Mouse (Mus musculus) embryonic facial prominence, embryonic 15.5 days (tissue): ENCODE measurements around the gene Raf1. TPM values are rescaled to one million over a fixed set of nuclear protein-coding genes. Genes with fewer than 3 reads are reported as not detected.

Experiments used
- ATAC-seq: fragments of 200-750 bp; cut with Nextera tagmentation; 2 replicates; pipeline ENCODE4 v1.8.0; 2017; ENCODE audit warnings: low read depth, moderate TSS enrichment; ENCODE audit not compliant: insufficient number of reproducible peaks, low FRiP score, low TSS enrichment
- H3K27ac ChIP-seq: fragments of 300-500 bp; sonication (generic); replicated peaks from 2 replicates; pipeline ENCODE4 v1.5.1; 2015; ENCODE audit warnings: mild to moderate bottlenecking, inconsistent platforms
- H3K27me3 ChIP-seq: fragments of 300-500 bp; sonication (generic); 2 replicates; pipeline ENCODE4 v1.6.1; 2015; ENCODE audit warnings: inconsistent platforms
- H3K36me3 ChIP-seq: fragments of 300-500 bp; sonication (generic); 2 replicates; pipeline ENCODE4 v1.6.1; 2015; ENCODE audit warnings: mild to moderate bottlenecking, inconsistent platforms
- H3K4me1 ChIP-seq: fragments of 300-500 bp; sonication (generic); 2 replicates; pipeline ENCODE4 v1.6.1; 2015; ENCODE audit warnings: inconsistent platforms
- H3K4me2 ChIP-seq: fragments of 300-500 bp; sonication (generic); replicated peaks from 2 replicates; pipeline ENCODE4 v1.6.1; 2015; ENCODE audit warnings: mild to moderate bottlenecking, inconsistent platforms
- H3K4me3 ChIP-seq: fragments of 300-500 bp; sonication (generic); replicated peaks from 2 replicates; pipeline ENCODE4 v1.5.1; 2015; ENCODE audit warnings: mild to moderate bottlenecking, inconsistent platforms
- H3K9ac ChIP-seq: fragments of 300-500 bp; sonication (generic); 2 replicates; pipeline ENCODE4 v1.6.1; 2015; ENCODE audit warnings: inconsistent platforms
- H3K9me3 ChIP-seq: fragments of 300-500 bp; sonication (generic); replicated peaks from 2 replicates; pipeline ENCODE4 v1.6.1; 2016; ENCODE audit warnings: inconsistent platforms
- WGBS: fragments of 180-500 bp; shearing (Covaris S2); methylation state at CpG from one replicate; pipeline ENCODE4 v1.1.7; 2015; 5-methylcytosine and 5-hydroxymethylcytosine counted together
- polyA plus RNA-seq: library from polyadenylated mRNA; unstranded; fragments of >200 nt; fragmentation: Nextera tagmentation; extraction: Ambion mirVana; gene quantifications from 2 replicates; pipeline ENCODE4 v1.2.1, GENCODE M21; 2015

Raf1 gene
- polyA plus RNA-seq, 1 experiment from 2014 or later = 93.6 TPM

DNA sequence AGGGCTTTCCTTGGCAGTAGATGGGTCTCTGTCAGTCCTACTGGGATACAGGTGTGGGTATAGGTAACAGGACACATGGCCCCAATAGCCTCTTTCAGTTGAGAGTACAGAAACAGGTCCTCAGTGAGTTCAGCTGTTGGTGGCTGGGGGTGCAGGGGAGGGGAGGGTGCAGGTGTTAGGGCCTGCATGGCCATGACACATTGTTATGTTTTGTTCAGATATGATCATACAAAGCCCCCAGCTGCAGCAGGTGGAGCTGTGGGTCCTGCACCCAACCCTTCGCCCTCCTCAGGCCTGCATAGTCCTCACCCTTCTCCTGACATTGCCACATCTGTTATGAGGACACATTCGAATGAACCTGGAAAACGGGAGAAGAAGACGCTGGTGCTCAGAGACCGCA is 66.1 kb downstream of the Raf1 start:
- Histone ChIP-seq H3K36me3 (peaks cover 51% of the 10 kb centered on the region), H3K4me3 (no peak overlapping the region), H3K27me3 (no peaks in the 10 kb centered on the region), H3K4me2 (no peak overlapping the region), H3K4me1 (no peaks in the 10 kb centered on the region), H3K9ac (no peak overlapping the region), H3K27ac (no peak overlapping the region), H3K9me3 (no peaks in the 10 kb centered on the region)
- no peak for ATAC-seq
- 82% methylated on average over 5 of the region's 5 CpGs for WGBS

DNA sequence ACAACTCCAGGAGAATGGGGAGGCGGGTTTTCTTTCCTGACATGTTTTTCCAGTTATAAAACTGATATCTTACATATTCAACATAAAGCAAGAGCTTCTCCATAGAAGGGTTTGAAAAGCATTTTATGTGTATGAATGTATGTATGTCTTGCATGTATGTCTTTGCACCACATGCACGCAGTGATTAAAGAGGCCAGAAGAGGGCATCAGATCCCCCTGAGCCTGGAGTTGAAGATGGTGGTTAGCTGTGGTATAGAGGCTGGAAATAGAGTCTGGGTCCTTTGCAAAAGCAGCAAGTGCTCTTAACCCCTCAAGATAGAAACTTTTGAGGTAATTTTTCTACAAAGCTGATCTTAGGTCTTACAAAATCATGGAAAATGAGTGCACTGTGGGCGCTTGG is 67.3 kb downstream of the Raf1 start:
- ATAC-seq = no peak
- H3K36me3 ChIP-seq = peaks cover 39% of the 10 kb centered on the region
- H3K9ac ChIP-seq = no peak overlapping the region
- no peaks in the 10 kb centered on the region for H3K4me1 ChIP-seq
- H3K4me2 ChIP-seq = no peak overlapping the region
- no peaks in the 10 kb centered on the region for H3K9me3 ChIP-seq
- H3K4me3 ChIP-seq = no peak overlapping the region
- no peaks in the 10 kb centered on the region for H3K27me3 ChIP-seq
- WGBS = 59% methylated on average over 3 of the region's 3 CpGs
- no peak overlapping the region for H3K27ac ChIP-seq

GRCm38 (mm10) chr6:115607429-115607828 is 69.0 kb downstream of the Raf1 start:
- Histone ChIP-seq H3K27ac (no peak overlapping the region), H3K9ac (no peak overlapping the region), H3K9me3 (no peaks in the 10 kb centered on the region), H3K4me2 (no peak overlapping the region), H3K4me3 (no peak overlapping the region), H3K27me3 (no peaks in the 10 kb centered on the region), H3K4me1 (peaks cover 10% of the 10 kb centered on the region), H3K36me3 (peaks cover 24% of the 10 kb centered on the region)
- 72% methylated on average over 4 of the region's 4 CpGs for WGBS
- no peak for ATAC-seq

DNA sequence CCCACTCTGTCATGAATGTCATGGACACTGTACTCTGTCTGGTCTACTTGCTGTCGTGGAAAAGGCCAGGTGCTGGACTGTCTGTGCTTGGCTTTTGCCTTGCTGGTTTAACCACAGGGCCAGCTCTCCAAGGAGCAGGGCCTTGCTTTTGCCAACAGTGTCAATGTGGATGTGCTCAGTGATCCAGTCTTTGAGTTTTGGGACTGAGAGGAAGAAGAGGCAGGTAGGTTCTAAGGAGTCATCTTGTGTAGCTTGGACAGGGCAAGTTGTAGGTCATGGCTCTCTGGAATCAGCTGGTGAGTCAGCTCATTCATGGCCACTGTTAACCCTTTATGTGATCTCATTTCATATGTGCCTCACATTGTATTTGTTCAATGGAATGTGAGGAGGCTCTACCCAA is 70.0 kb downstream of the Raf1 start:
- peaks cover 13% of the 10 kb centered on the region for H3K4me1 ChIP-seq
- H3K36me3 ChIP-seq = peaks cover 17% of the 10 kb centered on the region
- 74% methylated on average over 1 of the region's 1 CpGs for WGBS
- no peak overlapping the region for H3K27ac ChIP-seq
- H3K4me2 ChIP-seq = no peak overlapping the region
- no peak overlapping the region for H3K4me3 ChIP-seq
- no peak overlapping the region for H3K9ac ChIP-seq
- ATAC-seq = no peak
- no peaks in the 10 kb centered on the region for H3K9me3 ChIP-seq
- no peaks in the 10 kb centered on the region for H3K27me3 ChIP-seq

DNA sequence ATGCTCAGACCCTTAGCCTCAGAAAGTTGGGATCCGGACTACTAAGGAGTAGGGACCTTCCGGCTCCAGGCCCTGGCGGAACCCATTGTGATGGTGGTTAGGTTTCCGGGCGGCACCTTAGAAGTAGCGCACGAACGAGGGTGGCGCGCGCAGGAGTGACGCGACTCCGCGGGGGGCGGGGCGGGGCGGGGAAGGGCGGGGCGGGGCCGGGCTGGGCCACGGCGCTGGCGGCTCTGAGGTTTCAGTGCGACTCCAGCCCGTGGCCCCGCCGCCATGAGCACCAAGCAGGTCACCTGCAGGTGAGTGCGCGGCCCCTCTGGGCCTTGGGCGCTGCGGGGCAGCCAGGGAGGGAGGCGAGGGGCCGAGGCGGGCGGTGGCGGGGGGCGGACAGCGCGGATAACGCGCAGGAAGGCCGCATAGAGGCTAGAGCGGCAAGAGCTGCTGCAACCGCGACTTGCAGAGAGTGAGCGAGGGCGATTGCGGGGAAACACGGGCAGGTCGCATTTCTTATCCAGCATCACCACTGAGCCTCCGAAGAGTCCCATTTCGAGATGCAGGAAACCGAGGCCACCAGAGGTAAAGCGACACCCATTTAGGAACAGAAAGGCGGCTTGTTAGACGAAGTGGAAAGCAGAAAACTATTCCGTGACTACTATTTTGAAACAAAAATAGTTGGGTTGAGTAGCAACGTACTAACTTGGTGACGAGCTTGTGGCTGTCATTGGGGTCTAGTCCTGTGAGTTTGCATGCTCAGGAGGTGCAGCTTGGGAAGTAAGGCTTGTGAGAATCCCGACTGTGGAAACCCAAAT is 74.5 kb downstream of the Raf1 start, which contains the start of gene Mkrn2:
Gene Mkrn2, plus strand, starts transcription at position 188 of the 809 bp plus-strand sequence.
- H3K4me2 ChIP-seq = peak within 1 kb of the TSS; percentile 72
- no peaks in the 10 kb centered on the region for H3K27me3 ChIP-seq
- H3K27ac ChIP-seq = peak within 1 kb of the TSS; percentile 79
- peak; percentile 90 for ATAC-seq
- H3K36me3 ChIP-seq = no peaks in the 10 kb centered on the region; the same call in 1 of the 2 replicates
- under 1% methylated on average over 58 of the region's 61 CpGs for whole genome bisulfite sequencing
- H3K9me3 ChIP-seq = no peaks in the 10 kb centered on the region
- peak within 1 kb of the TSS; percentile 83 for H3K9ac ChIP-seq
- H3K4me1 ChIP-seq = peaks cover 13% of the 10 kb centered on the region
- peak within 1 kb of the TSS; percentile 93 for H3K4me3 ChIP-seq

GRCm38 (mm10) chr6:115601322-115601714 is 75.1 kb downstream of the Raf1 start:
- Histone ChIP-seq H3K27ac (no peak overlapping the region), H3K9ac (no peak overlapping the region), H3K4me1 (peaks cover 13% of the 10 kb centered on the region), H3K36me3 (no peaks in the 10 kb centered on the region; the same call in 1 of the 2 replicates), H3K27me3 (no peaks in the 10 kb centered on the region), H3K4me3 (peak overlapping the region; percentile 93), H3K9me3 (no peaks in the 10 kb centered on the region), H3K4me2 (peak overlapping the region; percentile 72)
- no peak for ATAC-seq
- 62% methylated on average over 4 of the region's 4 CpGs for WGBS

- H3K9me3 ChIP-seq = no peaks in the 10 kb centered on the region
- no peak overlapping the region for H3K4me3 ChIP-seq
- H3K27me3 ChIP-seq = no peaks in the 10 kb centered on the region
- H3K4me2 ChIP-seq = no peak overlapping the region
- no peaks in the 10 kb centered on the region for H3K36me3 ChIP-seq
- no peaks in the 10 kb centered on the region for H3K4me1 ChIP-seq
- 60% methylated on average over 3 of the region's 3 CpGs for WGBS
- no peak overlapping the region for H3K9ac ChIP-seq
- no peak overlapping the region for H3K27ac ChIP-seq
- ATAC-seq = no peak
These were observed 80.8 kb downstream of the Raf1 start for GRCm38 (mm10) chr6:115595667-115596066.

DNA sequence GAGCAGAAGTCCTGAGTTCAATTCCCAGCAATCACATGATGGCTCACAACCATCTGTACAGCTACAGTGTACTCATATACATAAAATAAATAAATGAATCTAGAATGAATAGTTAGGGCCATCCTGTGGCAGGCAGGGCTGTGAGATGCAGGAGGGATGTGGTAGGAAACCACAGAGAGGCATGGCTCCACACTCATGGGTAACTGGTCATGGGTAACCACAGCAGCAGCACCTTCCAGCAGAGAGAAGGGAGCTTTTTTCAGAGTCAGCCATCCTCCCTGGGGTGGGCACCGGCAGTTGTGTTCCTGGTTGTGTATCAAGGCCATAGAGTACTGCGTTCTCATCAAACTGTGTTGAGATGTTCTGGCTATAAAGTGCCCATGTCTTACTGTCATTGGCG is 82.0 kb downstream of the Raf1 start:
- Histone ChIP-seq H3K4me1 (no peaks in the 10 kb centered on the region), H3K4me2 (no peak overlapping the region), H3K9me3 (no peaks in the 10 kb centered on the region), H3K27ac (no peak overlapping the region), H3K9ac (no peak overlapping the region), H3K4me3 (no peak overlapping the region), H3K27me3 (no peaks in the 10 kb centered on the region), H3K36me3 (no peaks in the 10 kb centered on the region)
- 73% methylated on average over 3 of the region's 3 CpGs for WGBS
- ATAC-seq = no peak

DNA sequence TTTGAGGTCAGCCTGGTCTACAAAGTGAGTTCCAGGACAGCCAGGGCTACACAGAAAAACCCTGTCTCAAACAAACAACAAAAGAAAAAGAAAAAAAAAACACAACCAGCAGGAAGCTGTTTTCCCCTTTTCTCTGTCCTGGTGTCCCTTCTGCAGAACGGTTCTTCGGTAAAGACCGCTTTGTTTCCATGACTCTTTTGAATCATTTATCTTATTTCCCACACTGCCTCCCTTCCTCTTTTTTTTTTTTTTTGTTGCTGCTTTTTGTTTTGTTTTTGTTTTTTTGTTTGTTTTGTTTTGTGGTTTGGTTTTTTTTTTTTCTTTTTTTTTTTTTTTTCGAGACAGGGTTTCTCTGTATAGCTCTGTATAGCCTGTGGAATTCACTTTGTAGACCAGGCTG is 83.2 kb downstream of the Raf1 start:
- no peak overlapping the region for H3K9ac ChIP-seq
- H3K9me3 ChIP-seq = no peaks in the 10 kb centered on the region
- no peak for ATAC-seq
- 83% methylated on average over 4 of the region's 4 CpGs for WGBS
- H3K27me3 ChIP-seq = no peaks in the 10 kb centered on the region
- no peaks in the 10 kb centered on the region for H3K36me3 ChIP-seq
- no peak overlapping the region for H3K4me2 ChIP-seq
- no peak overlapping the region for H3K27ac ChIP-seq
- H3K4me1 ChIP-seq = no peaks in the 10 kb centered on the region
- no peak overlapping the region for H3K4me3 ChIP-seq

- H3K4me1 ChIP-seq = no peaks in the 10 kb centered on the region
- H3K27me3 ChIP-seq = no peaks in the 10 kb centered on the region
- no peak within 1 kb of the TSS for H3K9ac ChIP-seq
- no peak for ATAC-seq
- no peak within 1 kb of the TSS for H3K4me3 ChIP-seq
- H3K36me3 ChIP-seq = no peaks in the 10 kb centered on the region
- H3K9me3 ChIP-seq = no peaks in the 10 kb centered on the region
- H3K4me2 ChIP-seq = no peak within 1 kb of the TSS
- H3K27ac ChIP-seq = no peak within 1 kb of the TSS; the same call in 1 of the 2 replicates
- WGBS = 28% methylated on average over 5 of the region's 5 CpGs
These were observed 84.0 kb downstream of the Raf1 start, which contains the start of gene Mkrn2os for GRCm38 (mm10) chr6:115592458-115592857. TSS of gene Mkrn2os (minus strand) at chr6:115592576.

GRCm38 (mm10) chr6:115591692-115592359 is 84.6 kb downstream of the Raf1 start:
- no peak overlapping the region for H3K4me3 ChIP-seq
- no peaks in the 10 kb centered on the region for H3K27me3 ChIP-seq
- no peak overlapping the region for H3K9ac ChIP-seq
- H3K36me3 ChIP-seq = no peaks in the 10 kb centered on the region
- no peak overlapping the region for H3K4me2 ChIP-seq
- no peaks in the 10 kb centered on the region for H3K4me1 ChIP-seq
- no peaks in the 10 kb centered on the region for H3K9me3 ChIP-seq
- 85% methylated on average over 19 of the region's 19 CpGs for whole genome bisulfite sequencing
- H3K27ac ChIP-seq = no peak overlapping the region; the same call in 1 of the 2 replicates
- no peak for ATAC-seq
